Mouse (Mus musculus) left cerebral cortex, adult 8-10 months (tissue): Measurements from ENCODE around the gene Ccdc102a. TPM values are rescaled to one million over a fixed set of nuclear protein-coding genes. Genes with fewer than 3 reads are reported as not detected.

Source experiments
- total RNA-seq, 4 experiments: library from RNA; stranded (reverse); gene quantifications; 2 replicates each; pipeline ENCODE4 v1.2.4; 2022

Ccdc102a gene
- total RNA-seq, 4 experiments from 2014 or later = 1.2 to 2.2 (median 1.8) TPM

Other genes with a start within 250 kb of the Ccdc102a start
- 10 to 100 TPM; 50.9 to 65.5 (median 55.6) TPM for gene Pllp, start 221.8 kb downstream of the Ccdc102a start, total RNA-seq
- under 1 TPM in 3 of 4 experiments, not detected in 1; 0.22 to 0.72 (median 0.39) TPM for gene Ccl22, start 172.5 kb downstream of the Ccdc102a start, total RNA-seq
- 100 to 1,000 TPM; 417 to 480 (median 456) TPM for gene Cx3cl1, start 146.1 kb downstream of the Ccdc102a start, total RNA-seq
- gene Ccl17, start 107.6 kb downstream of the Ccdc102a start, total RNA-seq = 10 to 100 TPM in 1 of 4 experiments, 1 to 10 TPM in 3; 8.3 to 13.8 (median 9.6) TPM
- gene Coq9, start 79.8 kb downstream of the Ccdc102a start, total RNA-seq = 100 to 1,000 TPM in 1 of 4 experiments, 10 to 100 TPM in 3; 75.6 to 104 (median 90.6) TPM
- 10 to 100 TPM; 70.8 to 75.9 (median 72.0) TPM for gene Ciapin1, start 79.7 kb downstream of the Ccdc102a start, total RNA-seq
- gene Polr2c, start 60.6 kb downstream of the Ccdc102a start, total RNA-seq = 10 to 100 TPM; 64.6 to 75.4 (median 67.0) TPM
- gene Dok4, start 41.8 kb downstream of the Ccdc102a start, total RNA-seq = 10 to 100 TPM; 15.1 to 18.3 (median 17.3) TPM
- gene Adgrg5, start 5.6 kb upstream of the Ccdc102a start, total RNA-seq = under 1 TPM in 3 of 4 experiments, not detected in 1; 0.17 to 0.95 (median 0.46) TPM
- 10 to 100 TPM; 72.9 to 94.8 (median 80.5) TPM for gene Adgrg1, start 56.7 kb upstream of the Ccdc102a start, total RNA-seq
- gene Adgrg3, start 99.6 kb upstream of the Ccdc102a start, total RNA-seq = under 1 TPM in 2 of 4 experiments, not detected in 2; 0.27 to 0.30 TPM
- 1 to 10 TPM; 1.2 to 2.6 (median 1.9) TPM for gene Drc7, start 137.0 kb upstream of the Ccdc102a start, total RNA-seq
- 10 to 100 TPM; 46.1 to 50.9 (median 47.7) TPM for gene Katnb1, start 163.1 kb upstream of the Ccdc102a start, total RNA-seq